Mouse (Mus musculus) cerebellum, adult 2 months (tissue): ENCODE measurements at regions not wholly inside any gene's neighbourhood (a gene's known extent, or its start where the extent isn't known, plus 50 kb on each side); places are given as distances from the start of the nearest gene placed in this dataset.

Experiments
- CTCF ChIP-seq: fragments of 200-500 bp; IDR thresholded peaks from 2 replicates; pipeline ENCODE4 v1.5.1; 2011; ENCODE audit warnings: low read depth, mild to moderate bottlenecking, control low read depth, low read length, moderate library complexity, borderline replicate concordance; ENCODE audit not compliant: insufficient read depth
- POLR2A ChIP-seq: fragments of 200-500 bp; IDR thresholded peaks from 2 replicates; pipeline ENCODE4 v1.6.1; 2011; ENCODE audit warnings: low read length, control low read depth, borderline replicate concordance; ENCODE audit not compliant: insufficient read depth

GRCm38 (mm10) chr1:108363788-108364187 lies 774.0 kb downstream of the Serpinb8 start:
- TF ChIP-seq POLR2A (no peak), CTCF (no peak)
